Mouse (Mus musculus): ENCODE results near the gene Sla2. TPM values are rescaled to one million over a fixed set of nuclear protein-coding genes. Genes with fewer than 3 reads are reported as not detected.
A peak's percentile ranks its signal among the peaks of the same experiment; 100 is the strongest.
"Not testable (repeated sequence)": the region's sequence is repeated elsewhere in the genome, so short reads cannot be mapped to it uniquely, and the experiment has no call there.

Sla2 gene
- polyA plus RNA-seq, 1 experiment: 7.6 TPM

- H3K4me3 ChIP-seq (ENCODE audit: extremely low read depth, insufficient read depth, insufficient read length): no peak overlapping the region
- DNase-seq (ENCODE audit: low read depth in 1 of 2, low spot score in 2 of 2): peak; percentile 19 to 21
- H3K27me3 ChIP-seq (ENCODE audit: control insufficient read depth, insufficient read depth, low read length): no peaks in the 10 kb centered on the region
- peaks cover 8% of the 10 kb centered on the region; the same call in 1 of the 2 replicates for H3K4me1 ChIP-seq (ENCODE audit: control insufficient read depth, insufficient read depth, insufficient read length)
- no peaks in the 10 kb centered on the region for H3K36me3 ChIP-seq (ENCODE audit: control insufficient read depth, insufficient read depth, low read length)
- WGBS: 10% methylated on average over 4 of the region's 4 CpGs
- TF ChIP-seq POLR2A (IDR thresholded peaks at IDR 0.05; ENCODE audit: low read depth, low read length) (no peak), CTCF (IDR thresholded peaks at IDR 0.05; ENCODE audit: extremely low read depth, insufficient read depth, insufficient read length, insufficient replicate concordance) (no peak)
- no peak overlapping the region for H3K27ac ChIP-seq (ENCODE audit: insufficient read depth, low read length)
Observed at GRCm38 (mm10) chr2:156918562-156918961, 31.6 kb upstream of the Sla2 start.

- no peaks in the 10 kb centered on the region for H3K27me3 ChIP-seq (ENCODE audit: control insufficient read depth, insufficient read depth, low read length)
- TF ChIP-seq POLR2A (IDR thresholded peaks at IDR 0.05; ENCODE audit: low read depth, low read length) (no peak), CTCF (IDR thresholded peaks at IDR 0.05; ENCODE audit: extremely low read depth, insufficient read depth, insufficient read length, insufficient replicate concordance) (no peak)
- H3K4me1 ChIP-seq (ENCODE audit: control insufficient read depth, insufficient read depth, insufficient read length): peaks cover 8% of the 10 kb centered on the region; the same call in 1 of the 2 replicates
- no peak for DNase-seq (ENCODE audit: low read depth in 1 of 2, low spot score in 2 of 2)
- no peaks in the 10 kb centered on the region for H3K36me3 ChIP-seq (ENCODE audit: control insufficient read depth, insufficient read depth, low read length)
- no peak overlapping the region for H3K4me3 ChIP-seq (ENCODE audit: extremely low read depth, insufficient read depth, insufficient read length)
- 92% methylated on average over 3 of the region's 3 CpGs for WGBS
- no peak overlapping the region for H3K27ac ChIP-seq (ENCODE audit: insufficient read depth, low read length)
Observed at GRCm38 (mm10) chr2:156916419-156917125, 29.6 kb upstream of the Sla2 start.

GRCm38 (mm10) chr2:156915559-156915958 is 28.6 kb upstream of the Sla2 start:
- no peak overlapping the region for H3K27ac ChIP-seq (ENCODE audit: insufficient read depth, low read length)
- peaks cover 8% of the 10 kb centered on the region; the same call in 1 of the 2 replicates for H3K4me1 ChIP-seq (ENCODE audit: control insufficient read depth, insufficient read depth, insufficient read length)
- no peak overlapping the region for H3K4me3 ChIP-seq (ENCODE audit: extremely low read depth, insufficient read depth, insufficient read length)
- no peak for DNase-seq (ENCODE audit: low read depth in 1 of 2, low spot score in 2 of 2)
- no peaks in the 10 kb centered on the region for H3K36me3 ChIP-seq (ENCODE audit: control insufficient read depth, insufficient read depth, low read length)
- TF ChIP-seq POLR2A (IDR thresholded peaks at IDR 0.05; ENCODE audit: low read depth, low read length): no peak
- WGBS: 92% methylated on average over 3 of the region's 3 CpGs
- H3K27me3 ChIP-seq (ENCODE audit: control insufficient read depth, insufficient read depth, low read length): no peaks in the 10 kb centered on the region

GRCm38 (mm10) chr2:156913191-156913590 is 26.2 kb upstream of the Sla2 start:
- H3K4me3 ChIP-seq (ENCODE audit: extremely low read depth, insufficient read depth, insufficient read length): no peak overlapping the region
- H3K4me1 ChIP-seq (ENCODE audit: control insufficient read depth, insufficient read depth, insufficient read length): peaks cover 5% of the 10 kb centered on the region; the same call in 1 of the 2 replicates
- no peaks in the 10 kb centered on the region for H3K36me3 ChIP-seq (ENCODE audit: control insufficient read depth, insufficient read depth, low read length)
- 62% methylated on average over 5 of the region's 5 CpGs for WGBS
- TF ChIP-seq POLR2A (IDR thresholded peaks at IDR 0.05; ENCODE audit: low read depth, low read length): no peak
- no peak for TF ChIP-seq CTCF (IDR thresholded peaks at IDR 0.05; ENCODE audit: extremely low read depth, insufficient read depth, insufficient read length, insufficient replicate concordance)
- no peak overlapping the region for H3K27ac ChIP-seq (ENCODE audit: insufficient read depth, low read length)
- no peak for DNase-seq (ENCODE audit: low read depth in 1 of 2, low spot score in 2 of 2)
- no peaks in the 10 kb centered on the region for H3K27me3 ChIP-seq (ENCODE audit: control insufficient read depth, insufficient read depth, low read length)

- not testable (repeated sequence) for H3K36me3 ChIP-seq (ENCODE audit: control insufficient read depth, insufficient read depth, low read length); DNase-seq (ENCODE audit: low read depth in 1 of 2, low spot score in 2 of 2); H3K27me3 ChIP-seq (ENCODE audit: control insufficient read depth, insufficient read depth, low read length); H3K4me3 ChIP-seq (ENCODE audit: extremely low read depth, insufficient read depth, insufficient read length); H3K27ac ChIP-seq (ENCODE audit: insufficient read depth, low read length); H3K4me1 ChIP-seq (ENCODE audit: control insufficient read depth, insufficient read depth, insufficient read length)
- 73% methylated on average over 4 of the region's 4 CpGs for WGBS
Observed at GRCm38 (mm10) chr2:156905931-156906330, 18.9 kb upstream of the Sla2 start.

- no peak for DNase-seq (ENCODE audit: low read depth in 1 of 2, low spot score in 2 of 2)
- no peak overlapping the region for H3K27ac ChIP-seq (ENCODE audit: insufficient read depth, low read length)
- WGBS: 73% methylated on average over 6 of the region's 6 CpGs
Observed at GRCm38 (mm10) chr2:156904976-156905717, 18.2 kb upstream of the Sla2 start.

GRCm38 (mm10) chr2:156903367-156903766 is 16.4 kb upstream of the Sla2 start:
- WGBS: 33% methylated on average over 2 of the region's 2 CpGs
- TF ChIP-seq POLR2A (IDR thresholded peaks at IDR 0.05; ENCODE audit: low read depth, low read length) (no peak), CTCF (IDR thresholded peaks at IDR 0.05; ENCODE audit: extremely low read depth, insufficient read depth, insufficient read length, insufficient replicate concordance) (no peak)
- Histone ChIP-seq H3K4me1 (ENCODE audit: control insufficient read depth, insufficient read depth, insufficient read length) (no peaks in the 10 kb centered on the region), H3K4me3 (ENCODE audit: extremely low read depth, insufficient read depth, insufficient read length) (no peak overlapping the region), H3K27me3 (ENCODE audit: control insufficient read depth, insufficient read depth, low read length) (no peaks in the 10 kb centered on the region), H3K27ac (ENCODE audit: insufficient read depth, low read length) (no peak overlapping the region), H3K36me3 (ENCODE audit: control insufficient read depth, insufficient read depth, low read length) (no peaks in the 10 kb centered on the region)
- DNase-seq (ENCODE audit: low read depth in 1 of 2, low spot score in 2 of 2): no peak

More at GRCm38 (mm10) chr2:156904976-156905717, 18.2 kb upstream of the Sla2 start:
- Histone ChIP-seq H3K36me3 (ENCODE audit: control insufficient read depth, insufficient read depth, low read length) (no peaks in the 10 kb centered on the region), H3K4me1 (ENCODE audit: control insufficient read depth, insufficient read depth, insufficient read length) (no peaks in the 10 kb centered on the region), H3K4me3 (ENCODE audit: extremely low read depth, insufficient read depth, insufficient read length) (no peak overlapping the region), H3K27me3 (ENCODE audit: control insufficient read depth, insufficient read depth, low read length) (no peaks in the 10 kb centered on the region)
- TF ChIP-seq POLR2A (IDR thresholded peaks at IDR 0.05; ENCODE audit: low read depth, low read length): no peak
- no peak for TF ChIP-seq CTCF (IDR thresholded peaks at IDR 0.05; ENCODE audit: extremely low read depth, insufficient read depth, insufficient read length, insufficient replicate concordance)

- WGBS: 87% methylated on average over 4 of the region's 4 CpGs
Observed at GRCm38 (mm10) chr2:156902411-156902810, 15.4 kb upstream of the Sla2 start.

More at GRCm38 (mm10) chr2:156902411-156902810, 15.4 kb upstream of the Sla2 start:
- not testable (repeated sequence) for H3K27ac ChIP-seq (ENCODE audit: insufficient read depth, low read length); DNase-seq (ENCODE audit: low read depth in 1 of 2, low spot score in 2 of 2); H3K4me1 ChIP-seq (ENCODE audit: control insufficient read depth, insufficient read depth, insufficient read length); H3K27me3 ChIP-seq (ENCODE audit: control insufficient read depth, insufficient read depth, low read length); H3K36me3 ChIP-seq (ENCODE audit: control insufficient read depth, insufficient read depth, low read length); H3K4me3 ChIP-seq (ENCODE audit: extremely low read depth, insufficient read depth, insufficient read length)
